Mouse (Mus musculus): ENCODE data around the gene Ppm1h. TPM values are rescaled to one million over a fixed set of nuclear protein-coding genes. Genes with fewer than 3 reads are reported as not detected.

Ppm1h gene
- polyA plus RNA-seq, 1 experiment, result 34.2 TPM

DNA sequence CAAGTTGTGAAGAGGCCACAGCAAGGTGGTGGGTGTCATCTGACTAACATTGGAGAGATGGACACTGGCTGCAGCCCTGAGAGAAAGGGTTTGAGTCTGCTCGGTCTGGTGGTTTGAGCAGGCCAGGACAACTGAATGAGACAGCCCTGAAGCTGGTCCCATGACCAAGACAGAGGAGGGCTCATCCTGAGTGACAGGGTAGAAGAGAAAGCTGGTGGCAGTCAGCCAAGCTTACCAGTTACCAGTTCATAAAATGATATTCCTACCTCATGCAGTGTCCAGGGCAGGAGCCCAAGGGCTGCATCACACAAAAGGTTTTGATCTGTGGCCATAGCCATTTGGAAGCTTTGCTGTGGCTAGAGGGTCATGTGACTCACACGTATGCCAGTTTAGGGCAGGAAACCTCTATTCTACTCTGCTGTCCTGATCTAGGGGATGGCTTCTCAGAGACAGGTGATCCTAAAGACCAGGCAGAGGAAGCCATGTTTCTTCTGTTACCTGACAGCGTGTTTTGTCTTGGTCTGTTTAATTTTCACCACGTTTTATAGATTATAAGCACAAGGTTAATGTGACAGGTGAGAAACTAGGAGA lies 69.9 kb downstream of the Ppm1h start:
- H3K4me1 ChIP-seq (ENCODE audit: control insufficient read depth, insufficient read depth, low read length), result peaks cover 8% of the 10 kb centered on the region
- TF ChIP-seq CTCF (IDR thresholded peaks at IDR 0.05; ENCODE audit: extremely low read depth, insufficient read depth, low read length) (no peak), POLR2A (IDR thresholded peaks at IDR 0.05; ENCODE audit: extremely low read depth, insufficient read depth, low read length) (no peak)
- H3K27ac ChIP-seq (ENCODE audit: insufficient read depth, low read length), result no peak overlapping the region
- H3K4me3 ChIP-seq (ENCODE audit: insufficient read depth, low read length), result no peak overlapping the region

DNA sequence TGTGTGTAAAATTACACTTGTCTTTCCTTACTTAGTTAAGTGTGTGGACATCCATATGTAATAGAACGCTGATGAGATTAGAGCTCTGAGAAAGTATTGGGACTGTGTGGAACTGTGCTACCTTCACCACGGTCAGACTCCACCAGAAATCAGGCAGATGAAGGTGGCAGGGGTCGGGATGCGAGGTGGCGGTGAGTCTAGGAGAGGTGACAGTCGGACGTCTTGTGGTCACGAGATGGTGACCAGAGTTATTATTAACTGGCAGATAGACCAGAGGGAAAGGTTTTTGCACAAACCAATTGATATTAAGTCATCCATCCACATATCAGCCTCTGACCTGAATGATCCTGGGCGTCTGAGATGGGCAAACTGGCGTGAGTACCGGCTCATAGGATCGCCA lies 70.5 kb downstream of the Ppm1h start:
- TF ChIP-seq POLR2A (IDR thresholded peaks at IDR 0.05; ENCODE audit: extremely low read depth, insufficient read depth, low read length) (no peak), CTCF (IDR thresholded peaks at IDR 0.05; ENCODE audit: extremely low read depth, insufficient read depth, low read length) (no peak)
- Histone ChIP-seq H3K4me1 (ENCODE audit: control insufficient read depth, insufficient read depth, low read length) (peaks cover 13% of the 10 kb centered on the region), H3K4me3 (ENCODE audit: insufficient read depth, low read length) (no peak overlapping the region), H3K27ac (ENCODE audit: insufficient read depth, low read length) (no peak overlapping the region)

DNA sequence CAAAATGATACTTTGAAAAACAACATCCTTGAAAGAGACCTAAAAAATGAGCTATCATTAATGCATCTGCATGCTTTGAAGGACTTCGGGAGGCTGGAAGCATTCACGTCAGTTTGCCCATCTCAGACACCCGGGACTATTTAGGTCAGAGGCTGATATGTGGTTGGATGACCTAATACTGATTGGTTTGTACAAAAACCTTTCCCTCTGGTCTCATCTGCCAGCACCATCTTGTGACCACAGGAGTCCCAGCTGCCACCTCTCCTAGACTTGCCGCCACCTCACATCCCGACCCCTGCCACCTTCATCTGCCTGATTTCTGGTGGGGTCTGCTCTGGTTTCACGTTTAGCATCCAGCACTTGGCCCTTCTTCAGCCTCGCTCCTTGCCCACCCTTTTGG lies 71.3 kb downstream of the Ppm1h start:
- H3K4me1 ChIP-seq (ENCODE audit: control insufficient read depth, insufficient read depth, low read length), result peaks cover 13% of the 10 kb centered on the region
- no peak for TF ChIP-seq CTCF (IDR thresholded peaks at IDR 0.05; ENCODE audit: extremely low read depth, insufficient read depth, low read length)
- no peak for TF ChIP-seq POLR2A (IDR thresholded peaks at IDR 0.05; ENCODE audit: extremely low read depth, insufficient read depth, low read length)
- H3K4me3 ChIP-seq (ENCODE audit: insufficient read depth, low read length), result no peak overlapping the region
- no peak overlapping the region for H3K27ac ChIP-seq (ENCODE audit: insufficient read depth, low read length)

DNA sequence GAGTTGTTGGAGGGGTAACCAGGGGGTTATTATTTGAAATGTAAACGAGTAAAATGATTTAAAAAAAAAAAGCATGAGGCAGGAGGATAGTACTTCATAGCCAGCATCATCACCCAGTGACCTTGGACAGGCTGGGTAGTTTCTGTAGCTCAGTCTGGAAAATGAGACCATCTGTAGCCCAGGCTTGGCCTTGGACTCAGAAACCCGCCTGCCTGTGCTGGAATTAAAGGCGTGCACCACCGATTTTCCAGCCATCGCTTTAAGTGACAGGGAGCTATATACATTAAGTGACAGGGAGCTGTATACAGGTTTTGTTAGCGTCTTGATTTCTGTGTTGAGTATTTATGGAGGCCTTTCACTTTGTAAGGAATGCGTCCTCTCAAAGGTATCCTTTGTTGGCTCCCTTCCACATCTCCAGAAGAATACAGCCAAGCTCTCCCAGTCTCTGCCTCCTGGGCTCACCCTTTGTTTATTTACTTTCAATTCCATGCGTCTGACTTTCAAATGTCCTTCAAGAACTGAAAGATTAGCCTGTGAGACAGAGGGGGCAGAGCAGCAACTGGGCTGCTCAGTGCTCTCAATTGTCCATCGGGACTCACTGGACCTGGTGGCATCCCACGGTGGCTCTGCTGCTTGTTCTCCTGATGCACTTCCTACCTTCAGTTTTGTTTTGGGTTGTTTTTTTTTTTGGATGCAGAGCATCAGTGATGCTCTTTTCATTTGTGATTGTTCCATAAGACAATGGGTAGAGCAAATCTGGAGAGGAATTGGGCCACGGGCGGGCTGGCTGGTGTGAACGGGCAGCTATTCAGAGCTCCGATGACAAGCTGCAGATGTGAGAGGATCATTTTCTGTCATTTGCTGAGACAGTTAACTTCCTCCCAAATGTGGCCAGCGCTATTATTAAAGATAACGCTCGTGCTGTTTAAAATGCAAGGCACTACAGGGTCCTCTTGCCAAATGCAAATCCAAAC lies 74.7 kb downstream of the Ppm1h start:
- H3K4me1 ChIP-seq (ENCODE audit: control insufficient read depth, insufficient read depth, low read length), result peaks cover 12% of the 10 kb centered on the region
- TF ChIP-seq POLR2A (IDR thresholded peaks at IDR 0.05; ENCODE audit: extremely low read depth, insufficient read depth, low read length), result no peak
- no peak for TF ChIP-seq CTCF (IDR thresholded peaks at IDR 0.05; ENCODE audit: extremely low read depth, insufficient read depth, low read length)
- no peak overlapping the region for H3K4me3 ChIP-seq (ENCODE audit: insufficient read depth, low read length)
- 0 out of 2 replicates have a peak overlapping the region, but pooled peaks have one; percentile 45 for H3K27ac ChIP-seq (ENCODE audit: insufficient read depth, low read length)

DNA sequence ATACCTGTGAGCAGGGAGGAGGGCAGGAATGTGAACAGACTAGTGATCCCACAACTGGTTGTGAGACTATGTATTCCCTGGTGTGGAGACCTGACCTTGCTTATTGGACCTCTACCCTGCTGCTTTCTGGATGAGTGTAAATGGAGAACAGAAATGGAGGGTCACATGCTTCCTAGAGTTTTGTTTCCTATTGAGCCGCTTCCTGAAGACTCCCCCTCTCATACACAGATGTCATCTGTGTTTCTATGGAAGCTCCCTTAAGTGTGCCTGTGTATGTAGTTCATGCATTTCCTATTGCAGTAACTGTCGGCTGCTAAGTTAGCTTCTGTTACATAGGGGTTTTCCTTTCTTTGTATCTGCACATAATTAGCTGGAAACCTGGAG lies 75.4 kb downstream of the Ppm1h start:
- Histone ChIP-seq H3K4me1 (ENCODE audit: control insufficient read depth, insufficient read depth, low read length) (peaks cover 10% of the 10 kb centered on the region), H3K4me3 (ENCODE audit: insufficient read depth, low read length) (no peak overlapping the region), H3K27ac (ENCODE audit: insufficient read depth, low read length) (0 out of 2 replicates have a peak overlapping the region, but pooled peaks have one; percentile 45)
- no peak for TF ChIP-seq CTCF (IDR thresholded peaks at IDR 0.05; ENCODE audit: extremely low read depth, insufficient read depth, low read length)
- no peak for TF ChIP-seq POLR2A (IDR thresholded peaks at IDR 0.05; ENCODE audit: extremely low read depth, insufficient read depth, low read length)

DNA sequence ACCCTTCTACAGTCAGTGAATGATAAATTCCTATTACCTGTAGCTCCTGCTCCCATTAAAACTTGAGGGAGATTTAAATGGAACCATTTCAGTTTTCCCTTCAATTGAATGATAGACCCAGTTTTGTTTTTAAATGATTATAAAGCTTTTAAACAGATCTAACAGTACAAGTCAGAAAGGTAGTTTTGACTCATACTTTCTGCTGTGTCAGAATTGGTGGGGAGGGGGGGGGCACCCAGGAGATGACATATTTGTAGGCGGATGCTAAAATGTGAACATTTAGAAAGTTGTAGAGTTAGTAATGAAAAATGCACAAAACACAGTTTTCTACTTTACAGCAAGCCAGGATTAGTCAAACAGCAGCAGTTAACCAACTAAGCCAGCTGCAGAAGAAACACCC lies 76.4 kb downstream of the Ppm1h start:
- no peak overlapping the region for H3K4me3 ChIP-seq (ENCODE audit: insufficient read depth, low read length)
- TF ChIP-seq POLR2A (IDR thresholded peaks at IDR 0.05; ENCODE audit: extremely low read depth, insufficient read depth, low read length) (no peak), CTCF (IDR thresholded peaks at IDR 0.05; ENCODE audit: extremely low read depth, insufficient read depth, low read length) (no peak)
- H3K4me1 ChIP-seq (ENCODE audit: control insufficient read depth, insufficient read depth, low read length), result peaks cover 10% of the 10 kb centered on the region
- no peak overlapping the region for H3K27ac ChIP-seq (ENCODE audit: insufficient read depth, low read length)

DNA sequence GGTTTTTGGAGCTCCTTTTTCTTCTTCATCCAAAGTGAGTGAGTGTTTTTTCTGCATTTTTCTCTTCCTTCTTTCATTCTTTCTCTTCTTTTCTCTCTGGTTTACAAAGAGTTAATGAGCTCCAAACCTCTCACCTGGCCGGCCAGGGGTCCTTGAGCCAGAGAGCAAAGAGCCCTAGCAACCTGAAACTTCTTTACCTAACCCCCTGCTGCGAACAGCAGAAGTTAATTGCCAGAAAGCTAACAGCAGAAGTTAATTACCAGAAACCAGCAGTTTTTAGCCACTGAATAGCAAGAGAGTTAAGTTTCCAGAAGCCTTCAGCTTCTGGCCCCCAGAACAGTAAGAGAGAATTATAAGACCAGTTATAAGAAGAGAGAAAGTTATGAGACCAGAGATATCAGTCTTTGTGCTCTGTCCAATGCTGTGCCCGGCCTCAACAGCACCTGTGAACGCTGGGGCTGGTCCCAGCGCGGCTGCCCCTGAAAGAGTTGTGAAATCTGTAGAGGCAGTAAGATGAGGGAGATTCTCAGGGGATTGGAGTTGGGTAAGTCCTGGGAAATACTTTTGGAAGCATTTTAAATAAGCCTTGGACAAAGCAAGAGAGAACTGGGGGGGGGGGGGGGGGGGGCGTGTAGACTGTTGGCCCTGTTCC lies 78.4 kb downstream of the Ppm1h start:
- H3K4me1 ChIP-seq (ENCODE audit: control insufficient read depth, insufficient read depth, low read length), result peaks cover 10% of the 10 kb centered on the region
- TF ChIP-seq CTCF (IDR thresholded peaks at IDR 0.05; ENCODE audit: extremely low read depth, insufficient read depth, low read length) (no peak), POLR2A (IDR thresholded peaks at IDR 0.05; ENCODE audit: extremely low read depth, insufficient read depth, low read length) (no peak)
- no peak overlapping the region for H3K27ac ChIP-seq (ENCODE audit: insufficient read depth, low read length)
- no peak overlapping the region for H3K4me3 ChIP-seq (ENCODE audit: insufficient read depth, low read length)

DNA sequence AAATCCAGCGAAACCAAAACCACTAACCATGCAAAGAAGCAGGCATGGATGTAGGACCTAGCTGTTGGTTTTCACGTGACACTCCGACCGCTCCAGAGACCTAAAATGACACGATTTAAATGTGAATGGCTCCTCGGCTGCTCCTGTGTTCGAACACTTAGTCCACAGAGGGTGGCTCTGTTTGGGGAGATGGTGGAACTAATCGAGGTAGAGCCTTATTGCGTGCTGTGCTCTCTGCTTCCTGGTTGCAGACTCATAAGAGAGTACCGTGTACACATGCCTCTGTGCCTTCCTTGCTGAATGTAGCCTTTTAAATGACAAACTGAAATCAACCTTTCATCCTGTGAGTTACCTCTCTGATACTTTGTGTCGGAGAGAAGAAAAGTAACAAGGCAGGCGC lies 79.2 kb downstream of the Ppm1h start:
- no peak for TF ChIP-seq CTCF (IDR thresholded peaks at IDR 0.05; ENCODE audit: extremely low read depth, insufficient read depth, low read length)
- TF ChIP-seq POLR2A (IDR thresholded peaks at IDR 0.05; ENCODE audit: extremely low read depth, insufficient read depth, low read length), result no peak
- Histone ChIP-seq H3K4me1 (ENCODE audit: control insufficient read depth, insufficient read depth, low read length) (peaks cover 10% of the 10 kb centered on the region), H3K4me3 (ENCODE audit: insufficient read depth, low read length) (no peak overlapping the region), H3K27ac (ENCODE audit: insufficient read depth, low read length) (no peak overlapping the region)

DNA sequence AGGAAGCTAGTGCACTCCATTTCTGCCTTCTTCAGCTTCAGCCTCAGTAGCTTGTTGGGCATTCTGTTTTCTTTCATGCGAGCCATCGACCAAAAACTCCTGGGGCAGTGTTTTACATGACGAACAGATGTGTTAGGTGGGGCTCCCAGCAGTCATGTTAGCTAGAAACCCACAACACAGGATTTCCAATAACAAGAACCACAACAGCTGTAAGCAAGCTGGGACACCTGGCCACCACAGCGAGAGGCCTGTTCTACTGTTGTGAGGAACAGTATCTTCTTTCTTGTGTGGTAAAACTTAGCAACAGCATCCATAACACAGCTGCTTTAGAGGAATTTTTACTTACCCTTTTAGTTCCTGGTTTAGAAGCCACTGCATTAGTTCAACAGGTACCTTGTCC lies 79.8 kb downstream of the Ppm1h start:
- H3K27ac ChIP-seq (ENCODE audit: insufficient read depth, low read length), result no peak overlapping the region
- TF ChIP-seq CTCF (IDR thresholded peaks at IDR 0.05; ENCODE audit: extremely low read depth, insufficient read depth, low read length), result no peak
- TF ChIP-seq POLR2A (IDR thresholded peaks at IDR 0.05; ENCODE audit: extremely low read depth, insufficient read depth, low read length), result no peak
- no peak overlapping the region for H3K4me3 ChIP-seq (ENCODE audit: insufficient read depth, low read length)
- H3K4me1 ChIP-seq (ENCODE audit: control insufficient read depth, insufficient read depth, low read length), result peaks cover 8% of the 10 kb centered on the region

Data from cortical plate, adult 2 months (tissue).